Mouse (Mus musculus): ENCODE data around the gene Irf2. TPM values are rescaled to one million over a fixed set of nuclear protein-coding genes. Genes with fewer than 3 reads are reported as not detected.

Irf2 gene
- total and polyA plus RNA-seq, 3 experiments, result 4.9 to 19.4 TPM; not detected in 1

- H3K9me3 ChIP-seq (replicated peaks; ENCODE audit: insufficient read depth, low read length), result no peaks in the 10 kb centered on the region
- peaks cover 15 to 44% of the 10 kb centered on the region in 2 experiments for H3K4me1 ChIP-seq (ENCODE audit: control insufficient read depth in 1 of 2, insufficient read depth in 2 of 2, low read length in 2 of 2)
- H3K4me3 ChIP-seq (ENCODE audit: control insufficient read depth in 1 of 2, insufficient read depth in 1 of 2, low read depth in 2 of 2, low read length in 2 of 2), result no peak overlapping the region
- DNase-seq (ENCODE audit: low read depth, low spot score), result no peak
- H3K36me3 ChIP-seq (ENCODE audit: control insufficient read depth in 1 of 2, insufficient read depth in 2 of 2, low read length in 2 of 2), result peaks cover 2 to 47% of the 10 kb centered on the region in 2 experiments; a peak in 3 of 4 replicates
- peaks cover 5% of the 10 kb centered on the region; the same call in 1 of the 2 replicates for H3K79me2 ChIP-seq (ENCODE audit: control insufficient read depth, insufficient read depth, low read length, poor library complexity)
- no peak overlapping the region; the same call in 1 of the 2 replicates for H3K27ac ChIP-seq (ENCODE audit: control insufficient read depth, low read depth, low read length)
- no peak for TF ChIP-seq MAX (IDR thresholded peaks at IDR 0.05; ENCODE audit: low read length)
- no peak for TF ChIP-seq POLR2A (IDR thresholded peaks at IDR 0.05; ENCODE audit: control insufficient read depth in 1 of 2, insufficient read depth in 1 of 2, low read depth in 1 of 2, low read length in 2 of 2, poor library complexity in 1 of 2)
- no peak for TF ChIP-seq MYC (IDR thresholded peaks at IDR 0.05; ENCODE audit: low read depth, low read length)
- TF ChIP-seq TCF12 (IDR thresholded peaks at IDR 0.05; ENCODE audit: low read depth, low read length), result no peak
- TF ChIP-seq USF1 (IDR thresholded peaks at IDR 0.05; ENCODE audit: low read depth, low read length), result no peak
- TF ChIP-seq MAZ (IDR thresholded peaks at IDR 0.05; ENCODE audit: low read depth, low read length), result no peak
- TF ChIP-seq NRF1 (IDR thresholded peaks at IDR 0.05; ENCODE audit: insufficient read depth, low read depth, low read length, poor library complexity, severe bottlenecking), result no peak
- no peak for TF ChIP-seq HCFC1 (IDR thresholded peaks at IDR 0.05; ENCODE audit: low read depth, low read length)
- TF ChIP-seq MYB (IDR thresholded peaks at IDR 0.05; ENCODE audit: low read depth, low read length), result no peak
- no peak for TF ChIP-seq CHD2 (IDR thresholded peaks at IDR 0.05; ENCODE audit: low read length)
- H3K9ac ChIP-seq (ENCODE audit: control insufficient read depth, low read depth, low read length, poor library complexity, severe bottlenecking), result no peak overlapping the region
- H3K27me3 ChIP-seq (ENCODE audit: control insufficient read depth in 1 of 2, insufficient read depth in 2 of 2, low read length in 2 of 2), result no peaks in the 10 kb centered on the region
Measured at GRCm38 (mm10) chr8:46793248-46793647, 53.7 kb downstream of the Irf2 start.

DNA sequence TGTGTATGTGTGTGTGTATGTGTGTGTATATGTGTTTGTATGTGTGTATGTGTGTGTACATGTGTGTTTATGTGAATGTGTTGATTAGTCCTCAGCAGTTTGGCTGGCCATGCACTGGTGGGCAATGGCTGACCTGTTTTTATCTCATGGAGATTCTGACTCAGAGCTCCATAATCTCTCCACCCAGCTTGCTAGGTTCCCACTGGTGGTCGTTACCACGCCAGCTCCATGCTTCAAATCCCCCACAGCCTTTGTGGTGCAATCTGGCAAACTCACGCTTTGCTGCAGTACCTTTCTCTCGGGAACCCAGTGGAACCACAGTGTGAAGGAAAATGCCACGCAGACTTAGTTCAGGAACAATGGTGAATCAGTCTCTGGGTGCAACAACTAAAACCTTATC is 54.8 kb downstream of the Irf2 start:
- H3K4me1 ChIP-seq (ENCODE audit: control insufficient read depth in 1 of 2, insufficient read depth in 2 of 2, low read length in 2 of 2), result peaks cover 20 to 41% of the 10 kb centered on the region in 2 experiments
- H3K27ac ChIP-seq (ENCODE audit: control insufficient read depth, low read depth, low read length), result no peak overlapping the region
- peak; percentile 13 to 36; a peak in 2 of 4 replicates for TF ChIP-seq EP300 (IDR thresholded peaks at IDR 0.05; ENCODE audit: low read depth in 1 of 2, low read length in 2 of 2)
- TF ChIP-seq TAL1 (IDR thresholded peaks at IDR 0.05; ENCODE audit: low read length), result peak; percentile 53
- no peak for TF ChIP-seq ZNF384 (IDR thresholded peaks at IDR 0.05; ENCODE audit: low read depth, low read length)
- DNase-seq (ENCODE audit: low read depth, low spot score), result no peak
- H3K27me3 ChIP-seq (ENCODE audit: control insufficient read depth in 1 of 2, insufficient read depth in 2 of 2, low read length in 2 of 2), result no peaks in the 10 kb centered on the region
- no peak overlapping the region for H3K9ac ChIP-seq (ENCODE audit: control insufficient read depth, low read depth, low read length, poor library complexity, severe bottlenecking)
- H3K79me2 ChIP-seq (ENCODE audit: control insufficient read depth, insufficient read depth, low read length, poor library complexity), result peaks cover 5% of the 10 kb centered on the region; the same call in 1 of the 2 replicates
- peaks cover 2 to 48% of the 10 kb centered on the region in 2 experiments; a peak in 3 of 4 replicates for H3K36me3 ChIP-seq (ENCODE audit: control insufficient read depth in 1 of 2, insufficient read depth in 2 of 2, low read length in 2 of 2)
- no peaks in the 10 kb centered on the region for H3K9me3 ChIP-seq (replicated peaks; ENCODE audit: insufficient read depth, low read length)
- H3K4me3 ChIP-seq (ENCODE audit: control insufficient read depth in 1 of 2, insufficient read depth in 1 of 2, low read depth in 2 of 2, low read length in 2 of 2), result no peak overlapping the region

DNA sequence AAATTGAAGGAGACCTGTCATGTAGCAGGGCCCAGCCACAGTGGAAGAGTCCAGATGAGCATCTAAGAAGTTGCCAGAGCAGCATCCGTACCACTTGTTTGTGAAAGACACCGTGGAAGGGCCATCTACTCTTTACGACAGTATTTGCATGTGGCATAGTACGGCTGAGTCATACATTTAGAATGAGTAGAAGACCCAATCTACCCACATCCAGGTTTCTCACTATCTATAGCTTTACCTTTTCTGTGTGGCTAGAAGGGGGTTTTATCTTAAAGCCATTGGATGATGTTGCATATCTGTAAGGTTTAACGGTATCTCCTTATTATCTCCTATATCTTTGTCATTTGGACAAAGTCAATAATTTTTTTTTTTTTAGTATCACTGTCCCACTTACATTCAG is 59.7 kb downstream of the Irf2 start:
- H3K36me3 ChIP-seq (ENCODE audit: control insufficient read depth in 1 of 2, insufficient read depth in 2 of 2, low read length in 2 of 2), result peaks cover 2 to 28% of the 10 kb centered on the region in 2 experiments; a peak in 3 of 4 replicates
- DNase-seq (ENCODE audit: low read depth, low spot score), result no peak
- peaks cover 11 to 19% of the 10 kb centered on the region in 2 experiments for H3K4me1 ChIP-seq (ENCODE audit: control insufficient read depth in 1 of 2, insufficient read depth in 2 of 2, low read length in 2 of 2)

More for the DNA sequence above, 59.7 kb downstream of the Irf2 start:
- Histone ChIP-seq H3K27ac (ENCODE audit: control insufficient read depth, low read depth, low read length) (no peak overlapping the region), H3K9me3 (replicated peaks; ENCODE audit: insufficient read depth, low read length) (no peaks in the 10 kb centered on the region), H3K79me2 (ENCODE audit: control insufficient read depth, insufficient read depth, low read length, poor library complexity) (no peaks in the 10 kb centered on the region), H3K9ac (ENCODE audit: control insufficient read depth, low read depth, low read length, poor library complexity, severe bottlenecking) (no peak overlapping the region), H3K27me3 (ENCODE audit: control insufficient read depth in 1 of 2, insufficient read depth in 2 of 2, low read length in 2 of 2) (no peaks in the 10 kb centered on the region), H3K4me3 (ENCODE audit: control insufficient read depth in 1 of 2, insufficient read depth in 1 of 2, low read depth in 2 of 2, low read length in 2 of 2) (no peak overlapping the region)
- peak; percentile 48 for TF ChIP-seq ZNF384 (IDR thresholded peaks at IDR 0.05; ENCODE audit: low read depth, low read length)
- peak in 1 of 2 experiments; percentile 30; a peak in 1 of 4 replicates for TF ChIP-seq EP300 (IDR thresholded peaks at IDR 0.05; ENCODE audit: low read depth in 1 of 2, low read length in 2 of 2)
- TF ChIP-seq GATA1 (IDR thresholded peaks at IDR 0.05; ENCODE audit: low read depth, low read length), result peak; percentile 52; the same call in 1 of the 2 replicates
- no peak for TF ChIP-seq CHD1 (IDR thresholded peaks at IDR 0.05; ENCODE audit: low read depth, low read length)
- no peak for TF ChIP-seq ZC3H11A (IDR thresholded peaks at IDR 0.05; ENCODE audit: low read depth, low read length)
- TF ChIP-seq HCFC1 (IDR thresholded peaks at IDR 0.05; ENCODE audit: low read depth, low read length), result no peak
